Mouse (Mus musculus): Measurements from ENCODE around the gene Alk.

Alk gene

GRCm38 (mm10) chr17:72399331-72400059 is 204.9 kb downstream of the Alk start:
- no peak for DNase-seq (ENCODE audit: low spot score in 2 of 2)

- no peak for DNase-seq (ENCODE audit: low spot score in 2 of 2)
These were observed 208.5 kb downstream of the Alk start for GRCm38 (mm10) chr17:72395956-72396355.

- no peak for DNase-seq (ENCODE audit: low spot score in 2 of 2)
These were observed 235.4 kb downstream of the Alk start for GRCm38 (mm10) chr17:72368991-72369390.

- no peak for DNase-seq (ENCODE audit: low spot score in 2 of 2)
These were observed 241.5 kb downstream of the Alk start for GRCm38 (mm10) chr17:72362811-72363496.

GRCm38 (mm10) chr17:72361961-72362360 is 242.5 kb downstream of the Alk start:
- DNase-seq (ENCODE audit: low spot score in 2 of 2), result no peak

GRCm38 (mm10) chr17:72356759-72357302 is 247.6 kb downstream of the Alk start:
- no peak for DNase-seq (ENCODE audit: low spot score in 2 of 2)

- DNase-seq (ENCODE audit: low spot score in 2 of 2), result no peak
These were observed 265.0 kb downstream of the Alk start for GRCm38 (mm10) chr17:72339437-72339836.

- DNase-seq (ENCODE audit: low spot score in 2 of 2), result no peak
These were observed 271.5 kb downstream of the Alk start for GRCm38 (mm10) chr17:72332909-72333308.

- DNase-seq (ENCODE audit: low spot score in 2 of 2), result no peak
These were observed 278.5 kb downstream of the Alk start for GRCm38 (mm10) chr17:72325941-72326340.

GRCm38 (mm10) chr17:72319576-72319975 is 284.9 kb downstream of the Alk start:
- no peak for DNase-seq (ENCODE audit: low spot score in 2 of 2)

GRCm38 (mm10) chr17:72299651-72300050 is 304.8 kb downstream of the Alk start:
- no peak for DNase-seq (ENCODE audit: low spot score in 2 of 2)

- DNase-seq (ENCODE audit: low spot score in 2 of 2), result no peak
These were observed 308.1 kb downstream of the Alk start for GRCm38 (mm10) chr17:72296349-72296748.

- DNase-seq (ENCODE audit: low spot score in 2 of 2), result no peak
These were observed 311.2 kb downstream of the Alk start for GRCm38 (mm10) chr17:72293267-72293580.

- DNase-seq (ENCODE audit: low spot score in 2 of 2), result no peak
These were observed 311.8 kb downstream of the Alk start for GRCm38 (mm10) chr17:72292444-72293266.

- no peak for DNase-seq (ENCODE audit: low spot score in 2 of 2)
These were observed 318.5 kb downstream of the Alk start for GRCm38 (mm10) chr17:72285961-72286360.

GRCm38 (mm10) chr17:72278296-72278695 is 326.1 kb downstream of the Alk start:
- DNase-seq (ENCODE audit: low spot score in 2 of 2), result no peak

- DNase-seq (ENCODE audit: low spot score in 2 of 2), result no peak
These were observed 327.6 kb downstream of the Alk start for GRCm38 (mm10) chr17:72276778-72277177.

- DNase-seq (ENCODE audit: low spot score in 2 of 2), result no peak
These were observed 329.0 kb downstream of the Alk start for GRCm38 (mm10) chr17:72275391-72275904.

GRCm38 (mm10) chr17:72274205-72274604 is 330.2 kb downstream of the Alk start:
- no peak for DNase-seq (ENCODE audit: low spot score in 2 of 2)

GRCm38 (mm10) chr17:72271640-72272039 is 332.8 kb downstream of the Alk start:
- no peak for DNase-seq (ENCODE audit: low spot score in 2 of 2)

- DNase-seq (ENCODE audit: low spot score in 2 of 2), result no peak
These were observed 335.9 kb downstream of the Alk start for GRCm38 (mm10) chr17:72268529-72268928.
